Mouse (Mus musculus) embryonic facial prominence, embryonic 10.5 days (tissue): ENCODE data around the gene Auts2. TPM values are rescaled to one million over a fixed set of nuclear protein-coding genes. Genes with fewer than 3 reads are reported as not detected.

Experiments used
- DNase-seq: peaks from one replicate; pipeline ENCODE4 v3.0.0-alpha.2; 2017; ENCODE audit warnings: low spot score
- H3K27ac ChIP-seq: fragments of 300-500 bp; sonication (generic); replicated peaks from 2 replicates; pipeline ENCODE4 v1.5.1; 2016; ENCODE audit warnings: mild to moderate bottlenecking
- H3K27me3 ChIP-seq: fragments of 300-500 bp; sonication (generic); replicated peaks from 2 replicates; pipeline ENCODE4 v1.6.1; 2016; ENCODE audit warnings: low read depth, mild to moderate bottlenecking; ENCODE audit not compliant: poor library complexity, severe bottlenecking
- H3K36me3 ChIP-seq: fragments of 300-500 bp; sonication (generic); replicated peaks from 2 replicates; pipeline ENCODE4 v1.6.1; 2016; ENCODE audit warnings: mild to moderate bottlenecking, moderate library complexity
- H3K4me1 ChIP-seq: fragments of 300-500 bp; sonication (generic); 2 replicates; pipeline ENCODE4 v1.6.1; 2016
- H3K4me3 ChIP-seq: fragments of 300-500 bp; sonication (generic); 2 replicates; pipeline ENCODE4 v1.5.1; 2016; ENCODE audit warnings: mild to moderate bottlenecking, moderate library complexity
- H3K9me3 ChIP-seq: fragments of 300-500 bp; sonication (generic); 2 replicates; pipeline ENCODE4 v1.6.1; 2016; ENCODE audit warnings: mild to moderate bottlenecking
- WGBS: fragments of 180-500 bp; shearing (Covaris S2); methylation state at CpG from one replicate; pipeline ENCODE4 v1.1.7; 2016; 5-methylcytosine and 5-hydroxymethylcytosine counted together
- polyA plus RNA-seq: library from polyadenylated mRNA; unstranded; fragments of >200 nt; fragmentation: Nextera tagmentation; extraction: Ambion mirVana; gene quantifications from 2 replicates; pipeline ENCODE4 v1.2.1, GENCODE M21; 2016

Gene Auts2
- polyA plus RNA-seq, 1 experiment from 2014 or later = 50.0 TPM

GRCm38 (mm10) chr5:132290606-132291535 is 252.3 kb downstream of the Auts2 start:
- Histone ChIP-seq H3K4me1 (peaks cover 49% of the 10 kb centered on the region), H3K36me3 (no peaks in the 10 kb centered on the region), H3K4me3 (no peak overlapping the region), H3K27me3 (no peaks in the 10 kb centered on the region), H3K27ac (no peak overlapping the region), H3K9me3 (no peaks in the 10 kb centered on the region)
- DNase-seq = no peak
- 58% methylated on average over 13 of the region's 13 CpGs for WGBS

- peaks cover 4% of the 10 kb centered on the region; the same call in 1 of the 2 replicates for H3K4me1 ChIP-seq
- no peaks in the 10 kb centered on the region for H3K9me3 ChIP-seq
- H3K27ac ChIP-seq = no peak overlapping the region
- WGBS = 79% methylated on average over 3 of the region's 3 CpGs
- no peak for DNase-seq
- no peaks in the 10 kb centered on the region for H3K36me3 ChIP-seq
- no peaks in the 10 kb centered on the region for H3K27me3 ChIP-seq
- no peak overlapping the region for H3K4me3 ChIP-seq
These were observed 259.4 kb downstream of the Auts2 start for GRCm38 (mm10) chr5:132283741-132284140.

GRCm38 (mm10) chr5:132274098-132274898 is 268.8 kb downstream of the Auts2 start:
- Histone ChIP-seq H3K4me3 (no peak overlapping the region), H3K27me3 (no peaks in the 10 kb centered on the region), H3K9me3 (no peaks in the 10 kb centered on the region), H3K4me1 (peaks cover 8% of the 10 kb centered on the region), H3K27ac (no peak overlapping the region), H3K36me3 (no peaks in the 10 kb centered on the region)
- WGBS = 89% methylated on average over 15 of the region's 15 CpGs
- no peak for DNase-seq

GRCm38 (mm10) chr5:132272132-132272531 is 271.0 kb downstream of the Auts2 start:
- H3K36me3 ChIP-seq = no peaks in the 10 kb centered on the region
- H3K4me1 ChIP-seq = peaks cover 22% of the 10 kb centered on the region
- H3K27me3 ChIP-seq = no peaks in the 10 kb centered on the region
- no peak overlapping the region for H3K27ac ChIP-seq
- no peak for DNase-seq
- no peaks in the 10 kb centered on the region for H3K9me3 ChIP-seq
- 80% methylated on average over 4 of the region's 4 CpGs for WGBS
- no peak overlapping the region for H3K4me3 ChIP-seq

GRCm38 (mm10) chr5:132270896-132271295 is 272.2 kb downstream of the Auts2 start:
- Histone ChIP-seq H3K27ac (no peak overlapping the region), H3K36me3 (no peaks in the 10 kb centered on the region), H3K27me3 (no peaks in the 10 kb centered on the region), H3K4me1 (peaks cover 22% of the 10 kb centered on the region), H3K9me3 (no peaks in the 10 kb centered on the region), H3K4me3 (no peak overlapping the region)
- 81% methylated on average over 1 of the region's 1 CpGs for WGBS
- no peak for DNase-seq

- no peak overlapping the region for H3K4me3 ChIP-seq
- H3K9me3 ChIP-seq = no peaks in the 10 kb centered on the region
- no peak overlapping the region for H3K27ac ChIP-seq
- no peaks in the 10 kb centered on the region for H3K27me3 ChIP-seq
- no peaks in the 10 kb centered on the region for H3K36me3 ChIP-seq
- H3K4me1 ChIP-seq = peaks cover 29% of the 10 kb centered on the region
- no peak for DNase-seq
- 91% methylated on average over 3 of the region's 3 CpGs for WGBS
These were observed 273.1 kb downstream of the Auts2 start for GRCm38 (mm10) chr5:132270074-132270473.

GRCm38 (mm10) chr5:132268351-132268967 is 274.7 kb downstream of the Auts2 start:
- no peak overlapping the region for H3K27ac ChIP-seq
- no peak overlapping the region for H3K4me3 ChIP-seq
- no peaks in the 10 kb centered on the region for H3K27me3 ChIP-seq
- WGBS = 53% methylated on average over 6 of the region's 6 CpGs
- H3K4me1 ChIP-seq = peaks cover 44% of the 10 kb centered on the region
- no peaks in the 10 kb centered on the region for H3K36me3 ChIP-seq
- DNase-seq = no peak
- no peaks in the 10 kb centered on the region for H3K9me3 ChIP-seq

GRCm38 (mm10) chr5:132265015-132265414 is 278.1 kb downstream of the Auts2 start:
- no peak overlapping the region for H3K4me3 ChIP-seq
- no peaks in the 10 kb centered on the region for H3K9me3 ChIP-seq
- H3K4me1 ChIP-seq = peaks cover 36% of the 10 kb centered on the region
- DNase-seq = no peak
- whole genome bisulfite sequencing = 26% methylated on average over 1 of the region's 1 CpGs
- H3K27ac ChIP-seq = 0 out of 2 replicates have a peak overlapping the region, but pooled peaks have one; percentile 16
- no peaks in the 10 kb centered on the region for H3K27me3 ChIP-seq
- no peaks in the 10 kb centered on the region for H3K36me3 ChIP-seq

- no peak overlapping the region for H3K27ac ChIP-seq
- no peak overlapping the region for H3K4me3 ChIP-seq
- peaks cover 7% of the 10 kb centered on the region; the same call in 1 of the 2 replicates for H3K36me3 ChIP-seq
- 86% methylated on average over 1 of the region's 1 CpGs for WGBS
- peaks cover 23% of the 10 kb centered on the region for H3K4me1 ChIP-seq
- DNase-seq = no peak
- no peaks in the 10 kb centered on the region for H3K27me3 ChIP-seq
- H3K9me3 ChIP-seq = no peaks in the 10 kb centered on the region
These were observed 281.4 kb downstream of the Auts2 start for GRCm38 (mm10) chr5:132261750-132262149.

- Histone ChIP-seq H3K27me3 (no peaks in the 10 kb centered on the region), H3K4me1 (peaks cover 15% of the 10 kb centered on the region), H3K27ac (no peak overlapping the region), H3K4me3 (no peak overlapping the region), H3K9me3 (no peaks in the 10 kb centered on the region), H3K36me3 (peaks cover 7% of the 10 kb centered on the region; the same call in 1 of the 2 replicates)
- DNase-seq = no peak
- WGBS = 92% methylated on average over 11 of the region's 11 CpGs
These were observed 284.3 kb downstream of the Auts2 start for GRCm38 (mm10) chr5:132258882-132259281.

- no peak overlapping the region for H3K4me3 ChIP-seq
- DNase-seq = no peak
- H3K9me3 ChIP-seq = no peaks in the 10 kb centered on the region
- no peak overlapping the region for H3K27ac ChIP-seq
- H3K4me1 ChIP-seq = peaks cover 22% of the 10 kb centered on the region
- peaks cover 7% of the 10 kb centered on the region; the same call in 1 of the 2 replicates for H3K36me3 ChIP-seq
- 0 out of 2 replicates have a peak, but pooled peaks cover 5% of the 10 kb centered on the region for H3K27me3 ChIP-seq
- WGBS = 78% methylated on average over 8 of the region's 8 CpGs
These were observed 287.6 kb downstream of the Auts2 start for GRCm38 (mm10) chr5:132255579-132255978.

- no peaks in the 10 kb centered on the region for H3K9me3 ChIP-seq
- H3K4me3 ChIP-seq = no peak overlapping the region
- 0 out of 2 replicates have a peak, but pooled peaks cover 5% of the 10 kb centered on the region for H3K27me3 ChIP-seq
- no peak for DNase-seq
- WGBS = 80% methylated on average over 11 of the region's 11 CpGs
- H3K27ac ChIP-seq = no peak overlapping the region
- peaks cover 26% of the 10 kb centered on the region for H3K4me1 ChIP-seq
- H3K36me3 ChIP-seq = no peaks in the 10 kb centered on the region
These were observed 293.6 kb downstream of the Auts2 start for GRCm38 (mm10) chr5:132249523-132249922.
